Mouse (Mus musculus) hindbrain, embryonic 10.5 days (tissue): ENCODE measurements at regions not wholly inside any gene's neighbourhood (a gene's known extent, or its start where the extent isn't known, plus 50 kb on each side); places are given as distances from the start of the nearest gene placed in this dataset.

ENCODE experiments used
- DNase-seq: peaks from one replicate; pipeline ENCODE4 v3.0.0-alpha.2; 2017; ENCODE audit warnings: low spot score
- H3K27ac ChIP-seq: fragments of 300-500 bp; sonication (generic); 2 replicates; pipeline ENCODE4 v1.5.1; 2016; ENCODE audit warnings: mild to moderate bottlenecking, moderate library complexity
- H3K27me3 ChIP-seq: fragments of 300-500 bp; sonication (generic); 2 replicates; pipeline ENCODE4 v1.6.1; 2016; ENCODE audit warnings: mild to moderate bottlenecking; ENCODE audit not compliant: poor library complexity, insufficient read depth, severe bottlenecking
- H3K36me3 ChIP-seq: fragments of 300-500 bp; sonication (generic); 2 replicates; pipeline ENCODE4 v1.6.1; 2016; ENCODE audit warnings: mild to moderate bottlenecking, moderate library complexity
- H3K4me1 ChIP-seq: fragments of 300-500 bp; sonication (generic); replicated peaks from 2 replicates; pipeline ENCODE4 v1.6.1; 2016; ENCODE audit warnings: mild to moderate bottlenecking
- H3K4me3 ChIP-seq: fragments of 300-500 bp; sonication (generic); 2 replicates; pipeline ENCODE4 v1.5.1; 2016; ENCODE audit warnings: mild to moderate bottlenecking, moderate library complexity
- H3K9me3 ChIP-seq: fragments of 300-500 bp; sonication (generic); 2 replicates; pipeline ENCODE4 v1.6.1; 2016; ENCODE audit warnings: mild to moderate bottlenecking, moderate library complexity
- WGBS: fragments of 180-500 bp; shearing (Covaris S2); methylation state at CpG from one replicate; pipeline ENCODE4 v1.1.7; 2016; 5-methylcytosine and 5-hydroxymethylcytosine counted together

DNA sequence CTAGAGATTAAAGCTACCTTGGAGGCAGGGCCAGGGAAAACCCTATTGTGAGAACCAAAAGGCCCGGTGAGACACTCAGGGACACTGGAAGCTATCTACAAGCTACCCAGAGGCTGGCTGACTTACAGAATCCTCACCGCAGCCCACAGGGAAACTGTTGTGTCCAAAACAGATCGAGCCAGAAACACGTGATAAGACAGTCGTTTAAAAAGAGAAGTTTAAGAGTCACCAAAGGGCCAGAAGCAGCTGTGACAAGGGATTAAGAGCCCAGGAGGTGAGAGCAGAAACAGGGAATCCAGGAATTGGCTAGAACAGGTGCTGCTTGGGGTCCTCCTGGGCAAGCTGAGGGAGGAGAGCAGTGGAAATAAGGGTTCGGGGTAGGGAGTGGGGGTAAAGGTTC lies 73.2 kb upstream of the Eif4g2 start:
- WGBS, result 64% methylated on average over 6 of the region's 6 CpGs
- Histone ChIP-seq H3K4me1 (peaks cover 19% of the 10 kb centered on the region), H3K27me3 (no peaks in the 10 kb centered on the region), H3K27ac (0 out of 2 replicates have a peak overlapping the region, but pooled peaks have one; percentile 13), H3K4me3 (no peak overlapping the region), H3K36me3 (no peaks in the 10 kb centered on the region), H3K9me3 (no peaks in the 10 kb centered on the region)
- no peak for DNase-seq

DNA sequence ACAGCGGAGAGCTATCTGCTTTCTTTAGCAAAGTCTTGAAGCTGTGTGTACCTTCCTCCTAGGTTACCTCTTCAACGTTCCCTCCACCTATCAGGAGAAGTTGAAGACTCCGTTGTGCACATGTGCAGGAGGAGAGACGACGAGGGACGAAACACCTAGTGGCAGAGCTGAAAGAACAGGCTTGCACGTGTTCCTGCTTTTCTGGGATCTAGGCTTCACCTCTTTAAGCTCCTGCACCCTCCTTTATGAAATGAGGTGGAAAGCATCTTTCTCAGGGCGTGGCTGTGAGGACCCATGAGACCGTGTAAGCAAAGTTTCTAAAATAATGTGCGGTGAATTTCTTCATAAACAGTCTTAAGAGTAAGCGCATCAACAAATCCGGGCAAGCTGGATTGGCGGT lies 71.4 kb upstream of the Eif4g2 start:
- no peaks in the 10 kb centered on the region for H3K36me3 ChIP-seq
- H3K9me3 ChIP-seq, result no peaks in the 10 kb centered on the region
- no peak overlapping the region for H3K27ac ChIP-seq
- H3K4me1 ChIP-seq, result peaks cover 19% of the 10 kb centered on the region
- H3K27me3 ChIP-seq, result no peaks in the 10 kb centered on the region
- DNase-seq, result no peak
- H3K4me3 ChIP-seq, result no peak overlapping the region
- 87% methylated on average over 13 of the region's 13 CpGs for WGBS

GRCm38 (mm10) chr7:111150540-111150939 lies 67.7 kb upstream of the Eif4g2 start:
- 95% methylated on average over 5 of the region's 5 CpGs for WGBS
- H3K9me3 ChIP-seq, result no peaks in the 10 kb centered on the region
- no peak overlapping the region for H3K4me3 ChIP-seq
- no peaks in the 10 kb centered on the region for H3K27me3 ChIP-seq
- DNase-seq, result no peak
- H3K4me1 ChIP-seq, result no peaks in the 10 kb centered on the region
- no peak overlapping the region for H3K27ac ChIP-seq
- H3K36me3 ChIP-seq, result no peaks in the 10 kb centered on the region

DNA sequence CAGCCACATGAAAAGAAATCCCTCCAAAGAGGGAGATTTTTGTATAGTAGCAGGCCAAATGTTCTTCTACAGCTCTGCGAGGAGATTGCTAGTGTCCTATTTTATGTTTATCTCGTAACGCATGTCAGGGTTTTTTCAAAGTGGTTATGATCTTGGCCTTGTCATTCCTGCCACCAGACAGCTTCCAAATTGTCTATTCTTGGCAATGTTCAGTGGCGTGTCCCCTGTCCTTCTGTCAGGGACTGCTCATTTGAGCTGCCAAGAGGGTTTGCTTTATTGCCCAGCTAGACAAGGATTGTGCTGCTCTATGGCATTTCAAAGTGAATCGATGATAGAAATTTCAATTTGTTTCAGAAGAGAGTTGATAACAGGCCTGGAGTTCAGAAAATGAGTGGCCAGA lies 67.3 kb upstream of the Eif4g2 start:
- whole genome bisulfite sequencing, result 90% methylated on average over 5 of the region's 5 CpGs
- no peak for DNase-seq

DNA sequence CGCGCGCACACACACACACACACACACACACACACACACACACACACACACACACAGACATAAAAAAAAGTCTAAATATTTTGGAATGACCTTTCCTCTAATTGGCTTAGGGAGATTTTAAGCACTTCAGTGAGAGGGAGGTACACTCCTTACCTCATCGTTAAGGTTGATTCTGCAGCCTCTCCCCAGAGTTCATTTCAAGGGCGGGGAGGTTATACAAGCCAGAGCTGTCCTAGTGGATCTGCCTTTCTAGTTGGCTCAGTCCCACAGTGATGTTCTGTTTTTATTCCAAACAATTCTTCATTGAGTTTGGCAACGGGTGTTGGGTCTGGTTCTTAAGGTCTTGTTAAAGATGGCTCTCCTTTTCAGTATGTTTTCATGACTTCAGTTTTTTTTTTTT lies 64.8 kb upstream of the Eif4g2 start:
- no peaks in the 10 kb centered on the region for H3K9me3 ChIP-seq
- H3K4me3 ChIP-seq, result no peak overlapping the region
- DNase-seq, result no peak

More for the DNA sequence above, 67.3 kb upstream of the Eif4g2 start:
- H3K27ac ChIP-seq, result no peak overlapping the region
- no peaks in the 10 kb centered on the region for H3K36me3 ChIP-seq
- no peaks in the 10 kb centered on the region for H3K4me1 ChIP-seq
- no peak overlapping the region for H3K4me3 ChIP-seq
- no peaks in the 10 kb centered on the region for H3K27me3 ChIP-seq
- H3K9me3 ChIP-seq, result no peaks in the 10 kb centered on the region

DNA sequence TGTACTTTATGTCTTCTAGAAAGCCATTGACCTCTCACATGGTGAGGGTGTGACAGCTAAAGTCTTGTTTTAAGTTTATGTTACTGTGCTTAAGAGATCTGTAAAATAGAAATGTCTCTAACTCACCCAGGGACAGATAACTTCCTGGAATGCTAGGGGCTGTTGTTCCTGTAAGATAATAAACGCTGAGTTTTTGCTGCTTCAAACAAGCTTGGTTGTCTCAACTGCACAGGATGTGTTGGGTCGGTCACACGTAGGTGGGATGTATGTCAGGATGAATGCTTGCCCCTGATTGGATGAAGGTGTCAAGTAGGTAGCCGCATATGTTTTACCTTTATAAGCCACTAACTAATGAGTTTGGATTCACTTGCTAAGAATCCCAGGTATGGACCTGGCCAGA lies 63.8 kb upstream of the Eif4g2 start:
- no peak overlapping the region for H3K4me3 ChIP-seq
- 88% methylated on average over 4 of the region's 4 CpGs for WGBS
- H3K36me3 ChIP-seq, result no peaks in the 10 kb centered on the region
- no peak overlapping the region for H3K27ac ChIP-seq
- H3K4me1 ChIP-seq, result no peaks in the 10 kb centered on the region
- no peaks in the 10 kb centered on the region for H3K9me3 ChIP-seq
- no peak for DNase-seq
- no peaks in the 10 kb centered on the region for H3K27me3 ChIP-seq

More for the DNA sequence above, 64.8 kb upstream of the Eif4g2 start:
- Histone ChIP-seq H3K36me3 (no peaks in the 10 kb centered on the region), H3K27me3 (no peaks in the 10 kb centered on the region), H3K27ac (no peak overlapping the region), H3K4me1 (no peaks in the 10 kb centered on the region)
- 91% methylated on average over 6 of the region's 6 CpGs for WGBS

DNA sequence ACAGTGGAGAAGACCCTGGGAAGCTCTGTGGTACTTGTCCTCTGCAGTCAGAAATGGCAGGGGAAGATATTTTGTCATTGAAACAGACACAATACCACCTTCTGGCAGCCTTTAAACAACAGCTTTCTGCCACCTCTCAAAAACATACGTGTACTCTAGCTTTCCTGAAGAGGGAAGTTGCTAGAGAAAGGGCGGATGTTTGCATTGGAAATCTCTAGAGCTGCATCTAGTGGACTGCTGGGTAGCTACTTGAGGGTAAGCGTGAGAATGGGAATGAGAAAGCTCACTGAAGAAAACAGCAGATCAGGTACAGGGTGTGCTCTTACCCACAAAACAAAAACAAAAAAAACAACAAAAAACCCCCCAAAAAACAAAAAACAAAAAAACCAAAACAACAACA lies 61.4 kb upstream of the Eif4g2 start:
- no peak for DNase-seq
- WGBS, result 81% methylated on average over 3 of the region's 3 CpGs
- no peak overlapping the region for H3K4me3 ChIP-seq
- no peaks in the 10 kb centered on the region for H3K4me1 ChIP-seq
- H3K27ac ChIP-seq, result no peak overlapping the region
- H3K27me3 ChIP-seq, result no peaks in the 10 kb centered on the region
- no peaks in the 10 kb centered on the region for H3K36me3 ChIP-seq
- H3K9me3 ChIP-seq, result no peaks in the 10 kb centered on the region

GRCm38 (mm10) chr7:111141285-111141965 lies 58.6 kb upstream of the Eif4g2 start:
- Histone ChIP-seq H3K4me1 (no peaks in the 10 kb centered on the region), H3K9me3 (no peaks in the 10 kb centered on the region), H3K36me3 (no peaks in the 10 kb centered on the region), H3K27me3 (peaks cover 3% of the 10 kb centered on the region; the same call in 1 of the 2 replicates), H3K4me3 (no peak overlapping the region), H3K27ac (no peak overlapping the region)
- WGBS, result 90% methylated on average over 7 of the region's 7 CpGs
- no peak for DNase-seq

- H3K36me3 ChIP-seq, result no peaks in the 10 kb centered on the region
- no peaks in the 10 kb centered on the region for H3K9me3 ChIP-seq
- no peak overlapping the region for H3K27ac ChIP-seq
- DNase-seq, result no peak
- peaks cover 3% of the 10 kb centered on the region; the same call in 1 of the 2 replicates for H3K27me3 ChIP-seq
- 96% methylated on average over 2 of the region's 2 CpGs for WGBS
- no peaks in the 10 kb centered on the region for H3K4me1 ChIP-seq
- no peak overlapping the region for H3K4me3 ChIP-seq
These were observed 55.2 kb upstream of the Eif4g2 start for GRCm38 (mm10) chr7:111138038-111138437.

GRCm38 (mm10) chr7:111136066-111136639 lies 53.3 kb upstream of the Eif4g2 start:
- DNase-seq, result no peak
- Histone ChIP-seq H3K9me3 (no peaks in the 10 kb centered on the region), H3K27me3 (peaks cover 3% of the 10 kb centered on the region; the same call in 1 of the 2 replicates), H3K27ac (no peak overlapping the region), H3K4me1 (no peaks in the 10 kb centered on the region), H3K36me3 (no peaks in the 10 kb centered on the region), H3K4me3 (no peak overlapping the region)
- 79% methylated on average over 6 of the region's 6 CpGs for WGBS

DNA sequence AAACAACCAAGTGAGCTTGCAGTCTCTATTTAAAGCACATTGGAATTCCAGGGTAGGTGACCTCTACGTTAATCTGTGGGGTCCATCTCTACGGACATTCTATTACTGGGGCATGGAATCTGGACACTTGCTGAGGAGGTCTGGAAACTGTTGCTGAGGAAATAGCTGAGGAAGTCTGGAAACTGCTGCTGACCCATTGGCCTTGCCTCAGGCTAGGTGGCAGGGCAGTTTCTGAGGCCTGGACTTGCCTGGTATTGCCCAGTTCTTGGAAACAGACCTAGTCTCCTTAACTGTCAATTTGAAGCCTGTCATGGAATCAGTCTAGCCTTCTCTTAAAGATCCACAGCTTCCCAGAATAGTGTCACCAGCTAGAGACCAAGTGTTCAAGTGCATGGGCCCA lies 51.7 kb upstream of the Eif4g2 start:
- DNase-seq, result no peak
- no peaks in the 10 kb centered on the region for H3K9me3 ChIP-seq
- no peak overlapping the region for H3K27ac ChIP-seq
- no peaks in the 10 kb centered on the region for H3K36me3 ChIP-seq
- no peaks in the 10 kb centered on the region for H3K4me1 ChIP-seq
- H3K4me3 ChIP-seq, result no peak overlapping the region
- 89% methylated on average over 2 of the region's 2 CpGs for WGBS
- H3K27me3 ChIP-seq, result peaks cover 3% of the 10 kb centered on the region; the same call in 1 of the 2 replicates
